Mouse (Mus musculus): ENCODE measurements at regions not wholly inside any gene's neighbourhood (a gene's known extent, or its start where the extent isn't known, plus 50 kb on each side); places are given as distances from the start of the nearest gene placed in this dataset.
A peak's percentile ranks its signal among the peaks of the same experiment; 100 is the strongest.

GRCm38 (mm10) chr2:159591396-159592124 is 742.4 kb downstream of the Gm826 start:
- no peaks in the 10 kb centered on the region for H3K36me3 ChIP-seq (ENCODE audit: control insufficient read depth, insufficient read depth, low read length)
- 85% methylated on average over 2 of the region's 2 CpGs for WGBS
- H3K9ac ChIP-seq (ENCODE audit: low read length): no peak overlapping the region
- no peak overlapping the region for H3K4me2 ChIP-seq (ENCODE audit: low read depth, severe bottlenecking)
- 0 out of 2 replicates have a peak, but pooled peaks cover 2% of the 10 kb centered on the region for H3K27me3 ChIP-seq (ENCODE audit: control insufficient read depth, insufficient read depth, low read length)
- H3K4me1 ChIP-seq (ENCODE audit: control insufficient read depth, insufficient read depth, low read length): peaks cover 3% of the 10 kb centered on the region; the same call in 1 of the 2 replicates
- no peak for ATAC-seq (ENCODE audit: insufficient number of reproducible peaks, low FRiP score, low TSS enrichment, low read depth)
- no peak overlapping the region for H3K4me3 ChIP-seq (ENCODE audit: low read depth, low read length)
- no peaks in the 10 kb centered on the region for H3K9me3 ChIP-seq (ENCODE audit: control insufficient read depth, low read length)
- H3K27ac ChIP-seq (replicated peaks; ENCODE audit: low read depth, low read length): no peak overlapping the region
- no peak for DNase-seq (ENCODE audit: low spot score)

GRCm38 (mm10) chr2:159592841-159593240 is 741.1 kb downstream of the Gm826 start:
- H3K27ac ChIP-seq (replicated peaks; ENCODE audit: low read depth, low read length): no peak overlapping the region
- no peak overlapping the region for H3K9ac ChIP-seq (ENCODE audit: low read length)
- 75% methylated on average over 5 of the region's 5 CpGs for WGBS
- peaks cover 3% of the 10 kb centered on the region; the same call in 1 of the 2 replicates for H3K4me1 ChIP-seq (ENCODE audit: control insufficient read depth, insufficient read depth, low read length)
- no peak overlapping the region for H3K4me3 ChIP-seq (ENCODE audit: low read depth, low read length)
- no peaks in the 10 kb centered on the region for H3K36me3 ChIP-seq (ENCODE audit: control insufficient read depth, insufficient read depth, low read length)
- no peak overlapping the region for H3K4me2 ChIP-seq (ENCODE audit: low read depth, severe bottlenecking)
- 0 out of 2 replicates have a peak, but pooled peaks cover 2% of the 10 kb centered on the region for H3K27me3 ChIP-seq (ENCODE audit: control insufficient read depth, insufficient read depth, low read length)
- DNase-seq (ENCODE audit: low spot score) (no peak), ATAC-seq (ENCODE audit: insufficient number of reproducible peaks, low FRiP score, low TSS enrichment, low read depth) (no peak)
- H3K9me3 ChIP-seq (ENCODE audit: control insufficient read depth, low read length): no peaks in the 10 kb centered on the region

GRCm38 (mm10) chr2:159596285-159596684 is 737.7 kb downstream of the Gm826 start:
- WGBS: 51% methylated on average over 6 of the region's 6 CpGs
- Histone ChIP-seq H3K4me3 (ENCODE audit: low read depth, low read length) (no peak overlapping the region), H3K4me1 (ENCODE audit: control insufficient read depth, insufficient read depth, low read length) (peaks cover 3% of the 10 kb centered on the region; the same call in 1 of the 2 replicates), H3K27ac (replicated peaks; ENCODE audit: low read depth, low read length) (no peak overlapping the region), H3K9me3 (ENCODE audit: control insufficient read depth, low read length) (no peaks in the 10 kb centered on the region), H3K27me3 (ENCODE audit: control insufficient read depth, insufficient read depth, low read length) (no peaks in the 10 kb centered on the region), H3K9ac (ENCODE audit: low read length) (no peak overlapping the region), H3K36me3 (ENCODE audit: control insufficient read depth, insufficient read depth, low read length) (no peaks in the 10 kb centered on the region), H3K4me2 (ENCODE audit: low read depth, severe bottlenecking) (no peak overlapping the region)
- DNase-seq (ENCODE audit: low spot score): peak; percentile 67
- ATAC-seq (ENCODE audit: insufficient number of reproducible peaks, low FRiP score, low TSS enrichment, low read depth): no peak

- no peak overlapping the region for H3K27ac ChIP-seq (replicated peaks; ENCODE audit: low read depth, low read length)
- H3K9me3 ChIP-seq (ENCODE audit: control insufficient read depth, low read length): no peaks in the 10 kb centered on the region
- peaks cover 3% of the 10 kb centered on the region; the same call in 1 of the 2 replicates for H3K4me1 ChIP-seq (ENCODE audit: control insufficient read depth, insufficient read depth, low read length)
- ATAC-seq (ENCODE audit: insufficient number of reproducible peaks, low FRiP score, low TSS enrichment, low read depth) (no peak), DNase-seq (ENCODE audit: low spot score) (no peak)
- no peak overlapping the region for H3K9ac ChIP-seq (ENCODE audit: low read length)
- H3K4me2 ChIP-seq (ENCODE audit: low read depth, severe bottlenecking): no peak overlapping the region
- H3K27me3 ChIP-seq (ENCODE audit: control insufficient read depth, insufficient read depth, low read length): no peaks in the 10 kb centered on the region
- 50% methylated on average over 3 of the region's 3 CpGs for WGBS
- H3K36me3 ChIP-seq (ENCODE audit: control insufficient read depth, insufficient read depth, low read length): no peaks in the 10 kb centered on the region
- no peak overlapping the region for H3K4me3 ChIP-seq (ENCODE audit: low read depth, low read length)
Measured at GRCm38 (mm10) chr2:159598080-159598479, 735.9 kb downstream of the Gm826 start.

GRCm38 (mm10) chr2:159607191-159607590 is 726.8 kb downstream of the Gm826 start:
- DNase-seq (ENCODE audit: low spot score) (no peak), ATAC-seq (ENCODE audit: insufficient number of reproducible peaks, low FRiP score, low TSS enrichment, low read depth) (peak; percentile 9; the same call in 1 of the 2 replicates)
- Histone ChIP-seq H3K9ac (ENCODE audit: low read length) (no peak overlapping the region), H3K36me3 (ENCODE audit: control insufficient read depth, insufficient read depth, low read length) (no peaks in the 10 kb centered on the region), H3K9me3 (ENCODE audit: control insufficient read depth, low read length) (no peaks in the 10 kb centered on the region), H3K4me1 (ENCODE audit: control insufficient read depth, insufficient read depth, low read length) (peaks cover 6% of the 10 kb centered on the region), H3K27ac (replicated peaks; ENCODE audit: low read depth, low read length) (no peak overlapping the region), H3K27me3 (ENCODE audit: control insufficient read depth, insufficient read depth, low read length) (no peaks in the 10 kb centered on the region), H3K4me2 (ENCODE audit: low read depth, severe bottlenecking) (no peak overlapping the region), H3K4me3 (ENCODE audit: low read depth, low read length) (no peak overlapping the region)
- WGBS: 12% methylated on average over 3 of the region's 3 CpGs

GRCm38 (mm10) chr2:159610451-159610850 is 723.5 kb downstream of the Gm826 start:
- H3K4me1 ChIP-seq (ENCODE audit: control insufficient read depth, insufficient read depth, low read length): peaks cover 6% of the 10 kb centered on the region
- H3K9me3 ChIP-seq (ENCODE audit: control insufficient read depth, low read length): no peaks in the 10 kb centered on the region
- no peak overlapping the region for H3K4me3 ChIP-seq (ENCODE audit: low read depth, low read length)
- H3K27ac ChIP-seq (replicated peaks; ENCODE audit: low read depth, low read length): no peak overlapping the region
- no peaks in the 10 kb centered on the region for H3K27me3 ChIP-seq (ENCODE audit: control insufficient read depth, insufficient read depth, low read length)
- H3K9ac ChIP-seq (ENCODE audit: low read length): no peak overlapping the region
- 81% methylated on average over 4 of the region's 4 CpGs for WGBS
- no peak for ATAC-seq (ENCODE audit: insufficient number of reproducible peaks, low FRiP score, low TSS enrichment, low read depth)
- H3K36me3 ChIP-seq (ENCODE audit: control insufficient read depth, insufficient read depth, low read length): no peaks in the 10 kb centered on the region
- no peak overlapping the region for H3K4me2 ChIP-seq (ENCODE audit: low read depth, severe bottlenecking)
- DNase-seq (ENCODE audit: low spot score): no peak

- ATAC-seq (ENCODE audit: insufficient number of reproducible peaks, low FRiP score, low TSS enrichment, low read depth) (no peak), DNase-seq (ENCODE audit: low spot score) (no peak)
- Histone ChIP-seq H3K4me3 (ENCODE audit: low read depth, low read length) (no peak overlapping the region), H3K36me3 (ENCODE audit: control insufficient read depth, insufficient read depth, low read length) (no peaks in the 10 kb centered on the region), H3K4me1 (ENCODE audit: control insufficient read depth, insufficient read depth, low read length) (no peaks in the 10 kb centered on the region), H3K27me3 (ENCODE audit: control insufficient read depth, insufficient read depth, low read length) (no peaks in the 10 kb centered on the region), H3K9ac (ENCODE audit: low read length) (no peak overlapping the region), H3K9me3 (ENCODE audit: control insufficient read depth, low read length) (no peaks in the 10 kb centered on the region), H3K4me2 (ENCODE audit: low read depth, severe bottlenecking) (no peak overlapping the region), H3K27ac (replicated peaks; ENCODE audit: low read depth, low read length) (no peak overlapping the region)
- 25% methylated on average over 4 of the region's 4 CpGs for WGBS
Measured at GRCm38 (mm10) chr2:159616685-159617084, 717.3 kb downstream of the Gm826 start.

- no peak overlapping the region for H3K4me2 ChIP-seq (ENCODE audit: low read depth, severe bottlenecking)
- ATAC-seq (ENCODE audit: insufficient number of reproducible peaks, low FRiP score, low TSS enrichment, low read depth): no peak
Measured at GRCm38 (mm10) chr2:159621261-159621660, 712.7 kb downstream of the Gm826 start.

More at GRCm38 (mm10) chr2:159621261-159621660, 712.7 kb downstream of the Gm826 start:
- Histone ChIP-seq H3K9me3 (ENCODE audit: control insufficient read depth, low read length) (no peaks in the 10 kb centered on the region), H3K9ac (ENCODE audit: low read length) (no peak overlapping the region), H3K4me1 (ENCODE audit: control insufficient read depth, insufficient read depth, low read length) (no peaks in the 10 kb centered on the region), H3K4me3 (ENCODE audit: low read depth, low read length) (no peak overlapping the region), H3K36me3 (ENCODE audit: control insufficient read depth, insufficient read depth, low read length) (no peaks in the 10 kb centered on the region), H3K27me3 (ENCODE audit: control insufficient read depth, insufficient read depth, low read length) (no peaks in the 10 kb centered on the region), H3K27ac (replicated peaks; ENCODE audit: low read depth, low read length) (no peak overlapping the region)
- 86% methylated on average over 6 of the region's 6 CpGs for WGBS
- DNase-seq (ENCODE audit: low spot score): no peak
